10 mouse cellular contexts compared by ENCODE assay signal in genomic region chr10:79953946-79954345, GRCm38 (mm10). TPM values are rescaled to one million over a fixed set of nuclear protein-coding genes. Genes with fewer than 3 reads are reported as not detected.
DNase-seq lines count a peak whose midpoint lies in the region; ATAC-seq and TF ChIP-seq lines count a peak whose summit lies in the region.
"Had no signal": no experiment of that assay in that cellular context is flagged by ENCODE, and none has a peak within 500 bp of the region (broad histone marks: within the 10 kb centered on the region; RNA-seq: fewer than 3 reads in every experiment).

No protein-coding gene starts in this region.

- no peaks in the 10 kb centered on the region for H3K9me3 ChIP-seq in heart, embryonic 12.5 days (replicated peaks)
- H3K9me3 ChIP-seq in lung, embryonic 16.5 days (ENCODE audit: control insufficient read depth, low read length) = no peaks in the 10 kb centered on the region
- H3K9me3 ChIP-seq in hindbrain, embryonic 13.5 days = no peaks in the 10 kb centered on the region
- H3K9me3 ChIP-seq in hindbrain, embryonic 12.5 days (replicated peaks) = no peaks in the 10 kb centered on the region
- H3K9me3 ChIP-seq: midbrain, embryonic 12.5 days had no signal

- no peak overlapping the region for H3K4me2 ChIP-seq in heart, embryonic 12.5 days
- H3K4me2 ChIP-seq in lung, embryonic 16.5 days (ENCODE audit: low read depth, low read length) = no peak overlapping the region
- H3K4me2 ChIP-seq in hindbrain, embryonic 13.5 days = no peak overlapping the region
- no peak overlapping the region for H3K4me2 ChIP-seq in hindbrain, embryonic 12.5 days (replicated peaks)
- H3K4me2 ChIP-seq: midbrain, embryonic 12.5 days had no signal

- no peaks in the 10 kb centered on the region for H3K27me3 ChIP-seq in heart, embryonic 12.5 days (replicated peaks)
- H3K27me3 ChIP-seq in C2C12 (ENCODE audit: control insufficient read depth, insufficient read depth, insufficient read length) = no peaks in the 10 kb centered on the region
- H3K27me3 ChIP-seq in lung, embryonic 16.5 days (ENCODE audit: control insufficient read depth, insufficient read depth, low read depth, low read length) = no peaks in the 10 kb centered on the region
- 0 out of 2 replicates have a peak, but pooled peaks cover 9% of the 10 kb centered on the region for H3K27me3 ChIP-seq in hindbrain, embryonic 13.5 days
- H3K27me3 ChIP-seq in hindbrain, embryonic 12.5 days = peaks cover 16% of the 10 kb centered on the region; the same call in 1 of the 2 replicates
- H3K27me3 ChIP-seq: midbrain, embryonic 12.5 days had no signal

- H3K79me2 ChIP-seq in C2C12 (ENCODE audit: control insufficient read depth, insufficient read depth) = no peaks in the 10 kb centered on the region

- H3K9ac ChIP-seq in heart, embryonic 12.5 days = no peak overlapping the region
- H3K9ac ChIP-seq in lung, embryonic 16.5 days (ENCODE audit: low read length) = no peak overlapping the region
- H3K9ac ChIP-seq in hindbrain, embryonic 13.5 days = no peak overlapping the region
- no peak overlapping the region for H3K9ac ChIP-seq in hindbrain, embryonic 12.5 days
- H3K9ac ChIP-seq: midbrain, embryonic 12.5 days had no signal

- peak; percentile 47 for DNase-seq in heart, postnatal 4 days
- DNase-seq in adrenal gland, postnatal 36 days = peak; percentile 42 to 63
- DNase-seq in neural tube, embryonic 10.5 days (ENCODE audit: extremely low spot score, low spot score) = no peak

- H3K36me3 ChIP-seq in heart, embryonic 12.5 days = peaks cover 46% of the 10 kb centered on the region
- no peaks in the 10 kb centered on the region for H3K36me3 ChIP-seq in C2C12 (ENCODE audit: control insufficient read depth, insufficient read depth)
- peaks cover 18% of the 10 kb centered on the region for H3K36me3 ChIP-seq in lung, embryonic 16.5 days (ENCODE audit: control insufficient read depth, insufficient read depth, low read length)
- peaks cover 42% of the 10 kb centered on the region for H3K36me3 ChIP-seq in hindbrain, embryonic 13.5 days
- peaks cover 40% of the 10 kb centered on the region for H3K36me3 ChIP-seq in hindbrain, embryonic 12.5 days

- H3ac ChIP-seq in C2C12 (ENCODE audit: control insufficient read depth, insufficient read length, low read depth) = no peak overlapping the region

- no peaks in the 10 kb centered on the region for H3K79me3 ChIP-seq in C2C12 (ENCODE audit: low read depth)

- 86% methylated on average over 6 of the region's 6 CpGs for WGBS in heart, embryonic 12.5 days
- 78% methylated on average over 6 of the region's 6 CpGs for WGBS in lung, embryonic 16.5 days
- WGBS in hindbrain, embryonic 13.5 days = 82% methylated on average over 6 of the region's 6 CpGs
- 88% methylated on average over 6 of the region's 6 CpGs for WGBS in hindbrain, embryonic 12.5 days

- peak; percentile 73 for TF ChIP-seq CTCF in C2C12 (IDR thresholded peaks at IDR 0.05; ENCODE audit: control insufficient read depth, insufficient read depth, insufficient read length)

- no peak overlapping the region for H3K27ac ChIP-seq in heart, embryonic 12.5 days (ENCODE audit: poor library complexity, severe bottlenecking)
- no peak overlapping the region for H3K27ac ChIP-seq in lung, embryonic 16.5 days (ENCODE audit: low read length)
- H3K27ac ChIP-seq in hindbrain, embryonic 13.5 days = no peak overlapping the region
- no peak overlapping the region for H3K27ac ChIP-seq in hindbrain, embryonic 12.5 days
- H3K27ac ChIP-seq: midbrain, embryonic 12.5 days had no signal

- no peak overlapping the region for H3K4me3 ChIP-seq in heart, embryonic 12.5 days
- no peak overlapping the region for H3K4me3 ChIP-seq in C2C12 (ENCODE audit: insufficient read depth, poor library complexity, severe bottlenecking)
- H3K4me3 ChIP-seq in lung, embryonic 16.5 days (ENCODE audit: low read length) = no peak overlapping the region
- no peak overlapping the region for H3K4me3 ChIP-seq in hindbrain, embryonic 13.5 days
- no peak overlapping the region for H3K4me3 ChIP-seq in hindbrain, embryonic 12.5 days
- H3K4me3 ChIP-seq: midbrain, embryonic 12.5 days had no signal

- peaks cover 4% of the 10 kb centered on the region for H3K4me1 ChIP-seq in heart, embryonic 12.5 days (replicated peaks)
- peaks cover 6% of the 10 kb centered on the region for H3K4me1 ChIP-seq in lung, embryonic 16.5 days (replicated peaks; ENCODE audit: control insufficient read depth, insufficient read depth, low read length)
- 0 out of 2 replicates have a peak, but pooled peaks cover 3% of the 10 kb centered on the region for H3K4me1 ChIP-seq in hindbrain, embryonic 13.5 days (replicated peaks)
- peaks cover 4% of the 10 kb centered on the region; the same call in 1 of the 2 replicates for H3K4me1 ChIP-seq in hindbrain, embryonic 12.5 days

- ATAC-seq in heart, embryonic 12.5 days (ENCODE audit: insufficient number of reproducible peaks, low FRiP score) = no peak
- ATAC-seq in lung, embryonic 16.5 days (ENCODE audit: low read depth) = peak; percentile 29; the same call in 1 of the 2 replicates
- ATAC-seq in hindbrain, embryonic 13.5 days (ENCODE audit: low FRiP score) = no peak
- ATAC-seq in hindbrain, embryonic 12.5 days (ENCODE audit: low FRiP score) = no peak

TF ChIP-seq in C2C12, 6 proteins besides CTCF, POLR2A, EP300 and RAD21:
- TF ChIP-seq CEBPB (IDR thresholded peaks at IDR 0.05; ENCODE audit: low read depth) (no peak), MYOG (IDR thresholded peaks at IDR 0.05; ENCODE audit: control insufficient read depth, extremely low read depth, insufficient read length) (no peak), FOSL1 (IDR thresholded peaks at IDR 0.05; ENCODE audit: insufficient read depth, low read length, poor library complexity, severe bottlenecking) (no peak), USF1 (IDR thresholded peaks at IDR 0.05; ENCODE audit: low read depth) (no peak), MYOD1 (IDR thresholded peaks at IDR 0.05; ENCODE audit: control insufficient read depth, insufficient read length, low read depth) (no peak), MAX (IDR thresholded peaks at IDR 0.05) (no peak)

RNA-seq across cellular contexts. Expression of gene Wdr18, which starts 6.0 kb away (rescaled TPM):
- total RNA-seq in heart, postnatal 4 days (2021) = 10 to 100 TPM; 25.5 to 28.5 TPM
- polyA plus RNA-seq in heart, embryonic 12.5 days (2016; fragmentation: Nextera tagmentation; extraction: Ambion mirVana) = 78.8 and 89.6 TPM in 2 replicates
- polyA plus RNA-seq in C2C12 (2012; fragmentation: generic; extraction: Trizol) = 48.6 TPM
- total RNA-seq in adrenal gland, postnatal 36 days (2021) = 10 to 100 TPM; 37.8 to 48.9 TPM
- polyA plus RNA-seq in lung, embryonic 16.5 days (2015; fragmentation: Nextera tagmentation; extraction: Ambion mirVana) = 76.7 and 83.0 TPM in 2 replicates
- polyA plus RNA-seq in hindbrain, embryonic 13.5 days (2015; fragmentation: Nextera tagmentation; extraction: Ambion mirVana) = 77.4 and 77.9 TPM in 2 replicates
- 89.4 and 100 TPM in 2 replicates for polyA plus RNA-seq in hindbrain, embryonic 12.5 days (2016; fragmentation: Nextera tagmentation; extraction: Ambion mirVana)

RNA-seq across cellular contexts. Expression of gene Grin3b, which starts 16.6 kb away (rescaled TPM):
- under 1 TPM in 1 of 2 experiments, not detected in 1; 0.21 TPM for total RNA-seq in heart, postnatal 4 days (2021)
- polyA plus RNA-seq in heart, embryonic 12.5 days (2016; fragmentation: Nextera tagmentation; extraction: Ambion mirVana) = 0.12 and 0.29 TPM in 2 replicates
- 0.30 TPM for polyA plus RNA-seq in C2C12 (2012; fragmentation: generic; extraction: Trizol)
- not detected for total RNA-seq in adrenal gland, postnatal 36 days (2021)
- polyA plus RNA-seq in lung, embryonic 16.5 days (2015; fragmentation: Nextera tagmentation; extraction: Ambion mirVana) = 0.25 and 0.75 TPM in 2 replicates
- polyA plus RNA-seq in hindbrain, embryonic 13.5 days (2015; fragmentation: Nextera tagmentation; extraction: Ambion mirVana) = 0.61 and 0.65 TPM in 2 replicates
- polyA plus RNA-seq in hindbrain, embryonic 12.5 days (2016; fragmentation: Nextera tagmentation; extraction: Ambion mirVana) = 0.23 and 0.44 TPM in 2 replicates
- polyA plus RNA-seq: large intestine, adult 2 months had no signal

RNA-seq across cellular contexts. Expression of gene Arid3a, which starts 27.1 kb away (rescaled TPM):
- total RNA-seq in heart, postnatal 4 days (2021) = 1 to 10 TPM; 4.2 to 4.3 TPM
- 6.3 and 8.3 TPM in 2 replicates for polyA plus RNA-seq in heart, embryonic 12.5 days (2016; fragmentation: Nextera tagmentation; extraction: Ambion mirVana)
- polyA plus RNA-seq in C2C12 (2012; fragmentation: generic; extraction: Trizol) = 0.74 TPM
- 1 to 10 TPM; 3.0 to 4.1 TPM for total RNA-seq in adrenal gland, postnatal 36 days (2021)
- 4.1 and 4.8 TPM in 2 replicates for polyA plus RNA-seq in lung, embryonic 16.5 days (2015; fragmentation: Nextera tagmentation; extraction: Ambion mirVana)
- polyA plus RNA-seq in hindbrain, embryonic 13.5 days (2015; fragmentation: Nextera tagmentation; extraction: Ambion mirVana) = 3.5 and 4.0 TPM in 2 replicates
- polyA plus RNA-seq in hindbrain, embryonic 12.5 days (2016; fragmentation: Nextera tagmentation; extraction: Ambion mirVana) = 4.7 and 5.3 TPM in 2 replicates

RNA-seq across cellular contexts. Expression of gene Tmem259, which starts 30.2 kb away (rescaled TPM):
- 100 to 1,000 TPM; 117 to 120 TPM for total RNA-seq in heart, postnatal 4 days (2021)
- polyA plus RNA-seq in heart, embryonic 12.5 days (2016; fragmentation: Nextera tagmentation; extraction: Ambion mirVana) = 20.8 and 20.9 TPM in 2 replicates
- polyA plus RNA-seq in C2C12 (2012; fragmentation: generic; extraction: Trizol) = 102 TPM
- 100 to 1,000 TPM; 144 to 146 TPM for total RNA-seq in adrenal gland, postnatal 36 days (2021)
- 7.3 and 9.0 TPM in 2 replicates for polyA plus RNA-seq in lung, embryonic 16.5 days (2015; fragmentation: Nextera tagmentation; extraction: Ambion mirVana)
- polyA plus RNA-seq in hindbrain, embryonic 13.5 days (2015; fragmentation: Nextera tagmentation; extraction: Ambion mirVana) = 16.0 and 16.3 TPM in 2 replicates
- polyA plus RNA-seq in hindbrain, embryonic 12.5 days (2016; fragmentation: Nextera tagmentation; extraction: Ambion mirVana) = 23.1 and 25.5 TPM in 2 replicates

RNA-seq across cellular contexts. Expression of gene R3hdm4, which starts 32.9 kb away (rescaled TPM):
- 100 to 1,000 TPM in 1 of 2 experiments, 10 to 100 TPM in 1; 91.0 to 100 TPM for total RNA-seq in heart, postnatal 4 days (2021)
- 92.8 and 97.3 TPM in 2 replicates for polyA plus RNA-seq in heart, embryonic 12.5 days (2016; fragmentation: Nextera tagmentation; extraction: Ambion mirVana)
- polyA plus RNA-seq in C2C12 (2012; fragmentation: generic; extraction: Trizol) = 46.7 TPM
- 100 to 1,000 TPM; 104 to 118 TPM for total RNA-seq in adrenal gland, postnatal 36 days (2021)
- polyA plus RNA-seq in lung, embryonic 16.5 days (2015; fragmentation: Nextera tagmentation; extraction: Ambion mirVana) = 151 and 155 TPM in 2 replicates
- polyA plus RNA-seq in hindbrain, embryonic 13.5 days (2015; fragmentation: Nextera tagmentation; extraction: Ambion mirVana) = 243 and 256 TPM in 2 replicates
- polyA plus RNA-seq in hindbrain, embryonic 12.5 days (2016; fragmentation: Nextera tagmentation; extraction: Ambion mirVana) = 173 and 184 TPM in 2 replicates
